Mouse (Mus musculus) erythroblast, embryonic 14.5 days (primary cell): Measurements from ENCODE around the gene Ropn1l.

Source experiments
- GATA1 ChIP-seq: IDR thresholded peaks from 2 replicates; pipeline ENCODE4 v1.6.1; 2012; ENCODE audit warnings: low read length, inconsistent platforms, mixed read lengths
- TAL1 ChIP-seq: IDR thresholded peaks from 3 replicates; pipeline ENCODE4 v1.6.1; 2012; ENCODE audit warnings: low read length, inconsistent platforms, mixed read lengths

DNA sequence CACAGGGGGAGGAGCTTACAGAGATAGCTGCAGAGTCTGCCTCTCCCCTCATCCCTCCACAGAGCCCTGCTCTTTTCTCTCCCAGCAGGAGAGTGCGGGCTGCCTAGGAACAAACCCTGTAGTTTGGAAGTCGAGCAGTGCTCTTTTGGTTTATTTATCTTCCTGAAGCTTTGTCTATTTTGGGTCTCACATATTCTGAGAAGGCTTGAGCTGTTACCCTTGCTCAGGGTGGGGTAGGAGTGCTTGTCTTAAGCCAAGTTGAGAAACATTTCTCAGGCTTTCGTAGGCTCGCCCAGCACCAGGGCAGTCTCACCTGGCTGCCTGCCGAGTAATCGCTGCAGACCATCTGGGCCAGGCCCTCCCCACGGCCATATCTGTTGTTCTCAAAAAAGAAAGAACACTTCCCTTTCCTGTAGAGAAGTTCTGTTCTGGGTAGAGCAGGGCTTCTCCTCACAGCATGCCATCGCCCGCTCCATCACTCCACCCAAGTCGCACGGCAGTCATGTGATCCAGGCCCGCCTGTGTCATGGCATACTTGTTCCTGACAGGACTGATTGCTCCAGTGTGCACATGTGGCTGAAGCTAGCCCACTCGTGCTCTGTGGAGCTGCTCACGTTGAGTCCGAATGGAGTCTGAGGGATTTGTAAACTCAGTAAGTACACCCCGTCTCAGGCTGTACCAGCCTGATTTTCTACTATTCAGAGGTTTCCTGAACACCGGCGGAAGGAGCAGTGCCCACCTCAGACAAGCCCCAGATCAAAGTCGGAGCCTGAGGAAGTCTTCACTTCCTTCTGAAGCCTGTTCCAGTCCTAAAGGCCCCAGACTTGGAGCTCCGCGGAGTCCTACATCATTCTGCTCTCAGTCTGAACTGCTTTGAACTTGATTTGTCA, 35.5 kb downstream of the Ropn1l start:
- no peak for TF ChIP-seq TAL1
- TF ChIP-seq GATA1, result no peak
